Mouse (Mus musculus): ENCODE data around the gene Pdia4.
"Not testable (repeated sequence)": the region's sequence is repeated elsewhere in the genome, so short reads cannot be mapped to it uniquely, and the experiment has no call there.

The Pdia4 gene

GRCm38 (mm10) chr6:47757849-47758248, 55.4 kb downstream of the Pdia4 start:
- DNase-seq, result peak; percentile 76 to 77

- not testable (repeated sequence) for DNase-seq
Measured at GRCm38 (mm10) chr6:47757429-47757828, 55.8 kb downstream of the Pdia4 start.

DNA sequence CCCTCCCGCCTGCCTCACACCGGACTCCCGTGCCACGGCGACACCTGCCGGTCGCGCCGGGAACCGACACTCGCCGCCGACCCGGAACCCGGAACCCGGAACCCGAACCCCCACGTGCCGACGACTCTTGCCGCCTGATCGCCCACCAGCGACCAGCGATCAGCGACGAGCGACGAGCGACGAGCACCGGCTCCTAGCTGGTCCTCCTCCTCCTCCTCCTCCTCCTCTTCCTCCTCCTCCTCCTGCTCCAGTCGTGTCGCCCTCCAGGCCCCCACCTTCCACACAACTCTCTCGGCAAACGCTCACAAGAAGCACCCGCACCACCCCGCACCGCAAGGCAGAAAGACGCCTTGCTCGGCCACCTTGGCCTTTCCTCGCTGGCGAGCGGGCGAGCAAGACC, 60.1 kb downstream of the Pdia4 start:
- DNase-seq, result not testable (repeated sequence)

- peak; percentile 91 to 97 for DNase-seq
Measured at GRCm38 (mm10) chr6:47748306-47748705, 64.9 kb downstream of the Pdia4 start.

DNA sequence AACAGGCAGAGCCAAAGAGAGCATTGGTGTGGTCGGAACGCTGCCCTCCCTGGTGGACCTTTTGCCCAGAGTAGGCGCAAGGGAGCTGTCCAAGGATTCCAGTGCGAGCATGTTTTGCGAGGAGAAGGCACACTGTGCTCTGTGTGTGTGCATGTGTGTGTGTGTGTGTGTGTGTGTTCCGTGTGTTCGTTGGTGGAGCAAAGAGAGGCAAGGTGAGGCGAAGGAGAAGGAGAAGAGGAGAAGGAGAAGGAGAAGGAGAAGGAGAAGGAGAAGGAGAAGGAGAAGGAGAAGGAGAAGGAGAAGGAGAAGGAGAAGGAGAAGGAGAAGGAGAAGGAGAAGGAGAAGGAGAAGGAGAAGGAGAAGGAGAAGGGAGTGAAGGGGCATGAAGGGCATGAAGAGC, 65.3 kb downstream of the Pdia4 start:
- not testable (repeated sequence) for DNase-seq
